8 mouse cellular contexts compared by ENCODE assay signal in genomic region chr2:152626774-152627591, GRCm38 (mm10). TPM values are rescaled to one million over a fixed set of nuclear protein-coding genes. Genes with fewer than 3 reads are reported as not detected.
DNase-seq lines count a peak whose midpoint lies in the region; ATAC-seq lines count a peak whose summit lies in the region.

Rem1 (plus strand) TSS chr2:152626951.

- peak; percentile 13 for DNase-seq in Muller cell, postnatal 12 days (ENCODE audit: inconsistent ontology term)
- peak; percentile 51 to 63 for DNase-seq in heart, adult 9 months (ENCODE audit: low spot score in 2 of 2)
- peak; percentile 41 to 66 for DNase-seq in kidney, postnatal 25 days
- DNase-seq in mesoderm, embryonic 11.5 days (ENCODE audit: low read depth, low spot score) = peak; percentile 50
- no peak for DNase-seq in right cerebral cortex, adult 2 months (ENCODE audit: low spot score in 2 of 2)
- no peak for DNase-seq in thymus, adult 18-20 months
- no peak for DNase-seq in urinary bladder, adult 2 months (ENCODE audit: low spot score)

- ATAC-seq in common myeloid progenitor, adult 5-6 weeks (replicated peaks; ENCODE audit: low read depth, poor library complexity, severe bottlenecking) = peak; percentile 40; the same call in 1 of the 2 replicates

RNA-seq across cellular contexts. Expression of gene Rem1, which starts in this region (rescaled TPM):
- total RNA-seq in common myeloid progenitor, adult 5-6 weeks (2017) = 0.50 TPM in 1 of 2 replicates, not detected in the other
- polyA plus RNA-seq in urinary bladder, adult 2 months (2012; rRNA removed) = 9.4 and 11.7 TPM in 2 replicates

Comparison
In these comparisons a context has a peak if more than half of its experiments do, and no peak if none do; other contexts are left out.
1. Peak in ATAC-seq in common myeloid progenitor, adult 5-6 weeks; RNA of the gene not detected or under 1 TPM.
2. DNase-seq: peak in Muller cell, postnatal 12 days (single experiment), heart, adult 9 months (2 of 2), kidney, postnatal 25 days (2 of 2) and mesoderm, embryonic 11.5 days (single experiment); none in right cerebral cortex, adult 2 months (0 of 2), thymus, adult 18-20 months (0 of 2) and urinary bladder, adult 2 months (single experiment).